In the genomic region with DNA sequence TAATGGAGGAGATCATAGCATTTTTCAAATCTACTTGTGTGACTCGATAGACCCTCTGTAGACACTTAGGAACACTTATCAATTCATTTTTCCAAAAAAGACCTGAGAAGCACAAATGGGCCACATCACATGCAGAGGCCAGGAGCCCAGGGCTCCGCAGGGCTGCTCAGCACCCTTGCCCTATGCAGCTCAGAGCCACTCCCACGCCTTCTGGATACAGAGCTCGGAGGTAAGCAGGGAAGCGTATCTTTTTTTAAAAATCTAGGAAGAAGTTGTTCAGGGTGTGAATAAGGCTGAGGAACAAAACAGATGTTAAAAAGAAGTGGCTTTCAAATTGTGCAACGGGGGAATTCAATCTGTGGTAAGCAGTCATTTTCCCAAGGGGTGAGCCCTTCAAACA, we compare ENCODE assay signal across 27 mouse cellular contexts.
DNase-seq lines count a peak whose midpoint lies in the region; TF ChIP-seq lines count a peak whose summit lies in the region.
"Had no signal": no experiment of that assay in that cellular context is flagged by ENCODE, and none has a peak within 500 bp of the region (broad histone marks: within the 10 kb centered on the region; RNA-seq: fewer than 3 reads in every experiment).

No protein-coding gene starts in this region.

- H3K27me3 ChIP-seq in kidney, adult 2 months (replicated peaks; ENCODE audit: control insufficient read depth, insufficient read depth, low read length), result no peaks in the 10 kb centered on the region
- no peaks in the 10 kb centered on the region for H3K27me3 ChIP-seq in cerebellum, adult 2 months (ENCODE audit: control insufficient read depth, insufficient read depth, low read length)
- H3K27me3 ChIP-seq: CH12.LX; forebrain, embryonic 13.5 days; heart, embryonic 12.5 days; heart, embryonic 15.5 days; hindbrain, embryonic 13.5 days; intestine, embryonic 15.5 days; Patski had no signal

- intact Hi-C loops in gastrocnemius, adult 2 months (cut with DNase I), result no loop called here
- intact Hi-C loops in gastrocnemius, postnatal 36 days (cut with DNase I), result no loop called here

- no peak overlapping the region; the same call in 1 of the 2 replicates for H3K4me3 ChIP-seq in gastrocnemius, adult 2 months
- H3K4me3 ChIP-seq in kidney, adult 2 months (ENCODE audit: insufficient read depth, low read depth, low read length), result no peak overlapping the region
- no peak overlapping the region for H3K4me3 ChIP-seq in olfactory bulb, adult 2 months (ENCODE audit: insufficient read depth, low read depth, low read length)
- no peak overlapping the region for H3K4me3 ChIP-seq in cerebellum, adult 2 months (replicated peaks; ENCODE audit: insufficient read depth, low read depth, low read length)
- H3K4me3 ChIP-seq: forebrain, embryonic 10.5 days; forebrain, embryonic 13.5 days; heart, embryonic 12.5 days; heart, embryonic 15.5 days; hindbrain, embryonic 10.5 days; hindbrain, embryonic 13.5 days; intestine, embryonic 15.5 days had no signal

- 49% methylated on average over 6 of the region's 6 CpGs for WGBS in kidney, adult 2 months
- WGBS in olfactory bulb, adult 2 months, result 55% methylated on average over 6 of the region's 6 CpGs
- 91% methylated on average over 6 of the region's 6 CpGs for WGBS in cerebellum, adult 2 months

- no peak for DNase-seq in gastrocnemius, adult 2 months
- DNase-seq in gastrocnemius, postnatal 36 days, result no peak
- DNase-seq in kidney, adult 2 months, result no peak
- DNase-seq in kidney, adult 9 months, result no peak
- peak; percentile 40 for DNase-seq in brain, adult 2 months (ENCODE audit: low read depth, low spot score)
- no peak for DNase-seq in cerebellum, adult 2 months
- DNase-seq: adrenal gland, postnatal 10 days; adrenal gland, postnatal 36 days; B cell, adult 2 months; cerebellum, adult 11-12 months; cerebellum, adult 9-10 months; cerebellum, postnatal 14 days; gastrocnemius, postnatal 10 days; heart, adult 18-20 months; heart, postnatal 10 days; heart, postnatal 36 days had no signal

- no peaks in the 10 kb centered on the region; the same call in 1 of the 2 replicates for H3K36me3 ChIP-seq in kidney, adult 2 months (ENCODE audit: control insufficient read depth, insufficient read depth, low read length)
- H3K36me3 ChIP-seq: G1E; heart, embryonic 15.5 days; hindbrain, embryonic 13.5 days; intestine, embryonic 15.5 days had no signal

- no peak for TF ChIP-seq CTCF in gastrocnemius, adult 2 months (IDR thresholded peaks at IDR 0.05)
- TF ChIP-seq CTCF in kidney, adult 2 months (conservative IDR thresholded peaks at IDR 0.05; ENCODE audit: insufficient read depth, insufficient read length, low read depth, low read length), result no peak
- no peak for TF ChIP-seq CTCF in olfactory bulb, adult 2 months (IDR thresholded peaks at IDR 0.05; ENCODE audit: insufficient read depth, low read depth, low read length)
- no peak for TF ChIP-seq CTCF in cerebellum, adult 2 months (IDR thresholded peaks at IDR 0.05; ENCODE audit: borderline replicate concordance, insufficient read depth, low read depth, low read length)

- no peak for TF ChIP-seq POLR2A in kidney, adult 2 months (IDR thresholded peaks at IDR 0.05; ENCODE audit: low read depth, low read length)
- TF ChIP-seq POLR2A in olfactory bulb, adult 2 months (IDR thresholded peaks at IDR 0.05; ENCODE audit: insufficient read depth, low read depth, low read length), result no peak
- TF ChIP-seq POLR2A in cerebellum, adult 2 months (IDR thresholded peaks at IDR 0.05; ENCODE audit: borderline replicate concordance, insufficient read depth, low read length), result no peak

- peak overlapping the region; percentile 79 for H3K27ac ChIP-seq in gastrocnemius, adult 2 months
- H3K27ac ChIP-seq in kidney, adult 2 months (ENCODE audit: insufficient read depth, low read depth, low read length), result peak overlapping the region; percentile 25; the same call in 1 of the 2 replicates
- 0 out of 2 replicates have a peak overlapping the region, but pooled peaks have one; percentile 22 for H3K27ac ChIP-seq in olfactory bulb, adult 2 months (ENCODE audit: insufficient read depth, low read depth, low read length)
- no peak overlapping the region for H3K27ac ChIP-seq in cerebellum, adult 2 months (ENCODE audit: insufficient read depth, low read length)
- H3K27ac ChIP-seq: forebrain, embryonic 10.5 days; forebrain, embryonic 13.5 days; heart, embryonic 15.5 days; hindbrain, embryonic 13.5 days; intestine, embryonic 15.5 days had no signal

- peaks cover 59% of the 10 kb centered on the region for H3K4me1 ChIP-seq in kidney, adult 2 months (ENCODE audit: control insufficient read depth, insufficient read depth, low read length)
- peaks cover 20% of the 10 kb centered on the region; the same call in 1 of the 2 replicates for H3K4me1 ChIP-seq in olfactory bulb, adult 2 months (ENCODE audit: control insufficient read depth, insufficient read depth, low read length)
- H3K4me1 ChIP-seq in cerebellum, adult 2 months (ENCODE audit: control insufficient read depth, insufficient read depth, low read length), result no peaks in the 10 kb centered on the region
- H3K4me1 ChIP-seq: forebrain, embryonic 13.5 days; hindbrain, embryonic 13.5 days had no signal
